Mouse (Mus musculus): Measurements from ENCODE around the gene Cidec. TPM values are rescaled to one million over a fixed set of nuclear protein-coding genes. Genes with fewer than 3 reads are reported as not detected.

Gene Cidec
- polyA plus RNA-seq, 2 experiments, result 0.11 TPM; not detected in 1

GRCm38 (mm10) chr6:113385160-113385714 is 50.3 kb downstream of the Cidec start:
- H3K4me3 ChIP-seq (replicated peaks; ENCODE audit: low read length), result no peak overlapping the region
- H3K27me3 ChIP-seq (ENCODE audit: control insufficient read depth, insufficient read depth, low read length), result no peaks in the 10 kb centered on the region
- TF ChIP-seq POLR2A (IDR thresholded peaks at IDR 0.05; ENCODE audit: borderline replicate concordance, extremely low read depth, insufficient read depth, insufficient read length), result no peak
- DNase-seq (ENCODE audit: low spot score), result no peak
- 90% methylated on average over 11 of the region's 11 CpGs for WGBS
- no peak overlapping the region for H3K4me2 ChIP-seq (replicated peaks; ENCODE audit: low read depth, low read length, severe bottlenecking)
- ATAC-seq (ENCODE audit: low FRiP score, low read depth), result no peak
- H3K4me1 ChIP-seq (ENCODE audit: control insufficient read depth, insufficient read depth, low read length), result no peaks in the 10 kb centered on the region
- H3K27ac ChIP-seq (replicated peaks; ENCODE audit: low read depth, low read length), result no peak overlapping the region
- peaks cover 95% of the 10 kb centered on the region for H3K36me3 ChIP-seq (ENCODE audit: control insufficient read depth, insufficient read depth, low read length)
- no peaks in the 10 kb centered on the region for H3K9me3 ChIP-seq (ENCODE audit: control insufficient read depth, low read length)
- no peak overlapping the region for H3K9ac ChIP-seq (ENCODE audit: low read depth, low read length, severe bottlenecking)

DNA sequence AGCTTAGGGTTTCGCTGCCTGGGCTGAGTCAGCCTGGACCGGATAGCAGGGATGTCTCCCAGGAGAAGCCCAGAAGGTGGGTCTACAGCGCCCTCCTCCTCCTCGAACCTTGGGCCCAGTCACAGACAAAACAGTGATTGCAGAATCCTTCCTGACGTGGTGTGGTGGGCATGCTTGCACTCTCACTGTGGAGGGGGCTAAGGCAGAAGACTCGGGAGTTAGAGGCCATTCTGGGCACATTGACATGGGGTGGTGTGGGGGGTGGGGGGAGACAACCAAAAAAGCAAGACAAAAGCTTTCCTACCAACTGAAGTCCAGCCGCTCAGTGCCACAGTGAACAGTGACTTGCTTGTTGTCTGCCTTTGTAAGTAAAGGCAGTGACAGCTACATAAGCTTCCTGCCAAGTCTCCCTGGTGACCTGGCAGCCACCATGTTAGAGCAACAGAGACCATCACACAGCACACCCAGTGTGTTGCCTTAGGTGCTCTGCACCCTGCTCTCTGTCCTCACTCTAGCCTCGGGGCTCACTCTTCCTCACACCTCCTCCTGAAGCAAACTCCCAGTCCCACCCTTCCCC is 51.1 kb downstream of the Cidec start:
- H3K4me3 ChIP-seq (replicated peaks; ENCODE audit: low read length), result no peak overlapping the region
- no peak overlapping the region for H3K4me2 ChIP-seq (replicated peaks; ENCODE audit: low read depth, low read length, severe bottlenecking)
- H3K27me3 ChIP-seq (ENCODE audit: control insufficient read depth, insufficient read depth, low read length), result no peaks in the 10 kb centered on the region
- no peaks in the 10 kb centered on the region for H3K9me3 ChIP-seq (ENCODE audit: control insufficient read depth, low read length)
- H3K9ac ChIP-seq (ENCODE audit: low read depth, low read length, severe bottlenecking), result no peak overlapping the region
- H3K27ac ChIP-seq (replicated peaks; ENCODE audit: low read depth, low read length), result no peak overlapping the region
- H3K36me3 ChIP-seq (ENCODE audit: control insufficient read depth, insufficient read depth, low read length), result peaks cover 90% of the 10 kb centered on the region
- no peaks in the 10 kb centered on the region for H3K4me1 ChIP-seq (ENCODE audit: control insufficient read depth, insufficient read depth, low read length)
- WGBS, result 93% methylated on average over 8 of the region's 8 CpGs
- no peak for TF ChIP-seq POLR2A (IDR thresholded peaks at IDR 0.05; ENCODE audit: borderline replicate concordance, extremely low read depth, insufficient read depth, insufficient read length)
- ATAC-seq (ENCODE audit: low FRiP score, low read depth) (no peak), DNase-seq (ENCODE audit: low spot score) (no peak)

DNA sequence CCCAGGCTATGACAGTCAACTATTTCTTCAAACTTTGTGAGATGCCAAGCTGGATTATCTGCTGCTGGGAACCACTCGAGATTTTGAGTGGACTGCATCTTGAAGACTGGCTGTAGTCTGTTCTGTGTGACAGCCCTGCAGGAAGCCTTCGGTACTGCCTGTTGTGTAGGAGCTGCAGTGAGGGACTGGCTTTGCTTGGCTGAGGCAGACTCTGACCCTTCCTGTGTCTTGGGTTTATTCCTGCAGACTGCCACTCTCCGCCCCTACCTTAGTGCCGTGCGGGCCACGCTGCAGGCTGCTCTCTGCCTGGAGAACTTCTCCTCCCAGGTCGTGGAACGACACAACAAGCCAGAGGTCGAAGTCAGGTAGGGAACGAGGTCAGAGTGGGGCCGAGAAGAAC is 55.1 kb downstream of the Cidec start:
- ATAC-seq (ENCODE audit: low FRiP score, low read depth), result no peak
- peaks cover 57% of the 10 kb centered on the region for H3K36me3 ChIP-seq (ENCODE audit: control insufficient read depth, insufficient read depth, low read length)

DNA sequence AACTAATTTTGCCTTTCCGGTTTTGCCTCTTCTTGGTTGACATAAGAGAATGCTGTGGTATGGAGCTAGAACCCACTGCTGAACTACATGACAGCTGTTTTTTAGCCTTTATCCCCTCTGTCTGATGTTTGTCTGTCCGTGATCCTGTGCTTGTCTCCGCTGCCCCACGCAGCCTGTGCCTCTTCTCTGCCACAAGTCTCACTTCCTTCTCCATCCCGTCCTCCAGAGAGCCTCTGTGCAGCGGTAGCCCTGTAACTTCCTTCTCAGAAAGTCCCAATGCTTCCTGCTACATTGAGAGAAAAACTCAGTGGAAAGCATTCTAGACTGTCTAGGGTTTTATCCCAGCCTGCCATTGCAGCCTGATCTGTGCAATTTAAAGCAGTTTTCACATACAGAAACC is 56.3 kb downstream of the Cidec start:
- ATAC-seq (ENCODE audit: low FRiP score, low read depth) (no peak), DNase-seq (ENCODE audit: low spot score) (no peak)
- Histone ChIP-seq H3K36me3 (ENCODE audit: control insufficient read depth, insufficient read depth, low read length) (peaks cover 55% of the 10 kb centered on the region), H3K4me3 (replicated peaks; ENCODE audit: low read length) (peak overlapping the region; percentile 97), H3K9me3 (ENCODE audit: control insufficient read depth, low read length) (no peaks in the 10 kb centered on the region), H3K27ac (replicated peaks; ENCODE audit: low read depth, low read length) (no peak overlapping the region), H3K4me2 (replicated peaks; ENCODE audit: low read depth, low read length, severe bottlenecking) (peak overlapping the region; percentile 80), H3K4me1 (ENCODE audit: control insufficient read depth, insufficient read depth, low read length) (peaks cover 14% of the 10 kb centered on the region), H3K27me3 (ENCODE audit: control insufficient read depth, insufficient read depth, low read length) (no peaks in the 10 kb centered on the region), H3K9ac (ENCODE audit: low read depth, low read length, severe bottlenecking) (no peak overlapping the region)
- TF ChIP-seq POLR2A (IDR thresholded peaks at IDR 0.05; ENCODE audit: borderline replicate concordance, extremely low read depth, insufficient read depth, insufficient read length), result no peak
- WGBS, result 81% methylated on average over 6 of the region's 6 CpGs

More for the DNA sequence above, 55.1 kb downstream of the Cidec start:
- H3K9me3 ChIP-seq (ENCODE audit: control insufficient read depth, low read length), result no peaks in the 10 kb centered on the region
- H3K9ac ChIP-seq (ENCODE audit: low read depth, low read length, severe bottlenecking), result no peak overlapping the region
- peaks cover 14% of the 10 kb centered on the region for H3K4me1 ChIP-seq (ENCODE audit: control insufficient read depth, insufficient read depth, low read length)
- H3K4me3 ChIP-seq (replicated peaks; ENCODE audit: low read length), result no peak overlapping the region
- no peak for DNase-seq (ENCODE audit: low spot score)
- H3K27me3 ChIP-seq (ENCODE audit: control insufficient read depth, insufficient read depth, low read length), result no peaks in the 10 kb centered on the region
- 88% methylated on average over 11 of the region's 11 CpGs for WGBS
- no peak for TF ChIP-seq POLR2A (IDR thresholded peaks at IDR 0.05; ENCODE audit: borderline replicate concordance, extremely low read depth, insufficient read depth, insufficient read length)
- no peak overlapping the region for H3K27ac ChIP-seq (replicated peaks; ENCODE audit: low read depth, low read length)
- H3K4me2 ChIP-seq (replicated peaks; ENCODE audit: low read depth, low read length, severe bottlenecking), result no peak overlapping the region

DNA sequence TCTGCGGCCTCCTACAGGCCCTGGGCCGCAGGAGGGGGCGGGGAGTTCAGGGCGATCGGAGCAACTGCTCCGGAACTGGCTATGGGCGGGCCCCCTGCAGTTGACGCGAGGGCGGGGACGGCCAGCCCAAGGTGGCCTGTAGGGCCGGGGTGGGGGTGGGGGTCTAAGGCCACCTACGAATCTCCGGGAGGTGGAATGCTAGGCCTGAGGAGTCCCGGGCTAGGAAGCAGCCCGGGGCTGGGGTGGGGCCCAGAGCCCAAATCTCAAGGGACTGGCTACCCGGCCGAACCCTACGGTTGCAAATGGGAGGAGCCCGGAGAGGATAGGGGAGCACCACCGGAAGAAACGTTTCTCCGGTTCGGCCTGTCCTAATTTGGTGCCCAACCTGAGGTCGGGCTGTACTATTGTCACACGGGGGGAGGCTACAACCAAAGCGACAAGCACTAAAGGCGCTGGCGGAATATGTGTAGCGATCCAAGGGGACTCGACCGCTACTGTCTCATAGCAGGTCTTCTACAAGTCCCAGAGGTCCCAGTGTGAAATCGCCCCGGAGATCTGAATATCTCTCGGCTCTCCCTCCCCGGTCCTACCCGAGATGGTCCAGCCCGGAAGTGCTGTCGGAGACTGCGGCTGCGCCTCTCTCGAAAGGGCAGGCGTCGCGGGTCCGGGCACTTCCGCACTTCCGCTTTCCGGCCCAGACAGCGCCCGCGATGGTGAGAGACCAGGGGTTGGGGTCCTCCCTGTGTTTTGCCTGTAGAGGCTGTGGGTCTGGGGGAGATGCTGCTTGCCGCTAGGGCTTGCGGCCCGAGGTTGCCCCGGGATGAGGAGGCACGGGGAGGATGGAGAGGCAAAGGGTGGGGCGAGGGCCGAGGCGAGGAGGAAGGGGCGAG is 57.8 kb downstream of the Cidec start, which contains the start of the genes Tada3 and Arpc4:
Tada3 (minus strand) TSS at position 388 of the 890 bp plus-strand sequence.
Arpc4 (plus strand) TSS at position 620 of the 890 bp plus-strand sequence.
- Histone ChIP-seq H3K27me3 (ENCODE audit: control insufficient read depth, insufficient read depth, low read length) (no peaks in the 10 kb centered on the region), H3K4me2 (replicated peaks; ENCODE audit: low read depth, low read length, severe bottlenecking) (peak within 1 kb of the TSS; percentile 80), H3K4me1 (ENCODE audit: control insufficient read depth, insufficient read depth, low read length) (peaks cover 14% of the 10 kb centered on the region), H3K4me3 (replicated peaks; ENCODE audit: low read length) (peak within 1 kb of the TSS; percentile 97), H3K9me3 (ENCODE audit: control insufficient read depth, low read length) (no peaks in the 10 kb centered on the region), H3K27ac (replicated peaks; ENCODE audit: low read depth, low read length) (peak within 1 kb of the TSS; percentile 94), H3K9ac (ENCODE audit: low read depth, low read length, severe bottlenecking) (peak within 1 kb of the TSS; percentile 91), H3K36me3 (ENCODE audit: control insufficient read depth, insufficient read depth, low read length) (peaks cover 54% of the 10 kb centered on the region)
- under 1% methylated on average over 54 of the region's 61 CpGs for WGBS
- DNase-seq (ENCODE audit: low spot score) (peak; percentile 97), ATAC-seq (ENCODE audit: low FRiP score, low read depth) (peak; percentile 97)
- no peak for TF ChIP-seq POLR2A (IDR thresholded peaks at IDR 0.05; ENCODE audit: borderline replicate concordance, extremely low read depth, insufficient read depth, insufficient read length)

Data from limb, embryonic 14.5 days (tissue).